Mouse (Mus musculus) megakaryocyte, embryonic 14.5 days (primary cell): ENCODE results near the gene Man2a2. TPM values are rescaled to one million over a fixed set of nuclear protein-coding genes. Genes with fewer than 3 reads are reported as not detected.
A peak's percentile ranks its signal among the peaks of the same experiment; 100 is the strongest.

Experiments
- H3K27me3 ChIP-seq: replicated peaks from 2 replicates; pipeline ENCODE3; 2012; ENCODE audit warnings: inconsistent platforms
- H3K36me3 ChIP-seq: replicated peaks from 2 replicates; pipeline ENCODE3; 2012; ENCODE audit warnings: low read length, inconsistent platforms, mixed read lengths
- H3K4me1 ChIP-seq: 2 replicates; pipeline ENCODE4 v1.6.1; 2012; ENCODE audit warnings: inconsistent platforms
- H3K4me3 ChIP-seq: replicated peaks from 2 replicates; pipeline ENCODE3; 2012; ENCODE audit warnings: moderate library complexity, mild to moderate bottlenecking, inconsistent platforms
- H3K9me3 ChIP-seq: 2 replicates; pipeline ENCODE4 v1.6.1; 2012; ENCODE audit warnings: inconsistent platforms
- FLI1 ChIP-seq: IDR thresholded peaks from 2 replicates; pipeline ENCODE4 v1.6.1; 2012; ENCODE audit warnings: low read length, inconsistent platforms, mixed read lengths
- GATA1 ChIP-seq: IDR thresholded peaks from 3 replicates; pipeline ENCODE4 v1.6.1; 2012; ENCODE audit warnings: mixed read lengths, low read length, inconsistent platforms, borderline replicate concordance
- polyA plus RNA-seq: library from polyadenylated mRNA; stranded (reverse); fragments of >175 nt; gene quantifications from 2 replicates; pipeline ENCODE4 v1.2.3, GENCODE M21; 2012; ENCODE audit warnings: low replicate concordance; ENCODE audit not compliant: insufficient read depth

Man2a2 gene
- polyA plus RNA-seq, 1 experiment = 36.1 TPM

DNA sequence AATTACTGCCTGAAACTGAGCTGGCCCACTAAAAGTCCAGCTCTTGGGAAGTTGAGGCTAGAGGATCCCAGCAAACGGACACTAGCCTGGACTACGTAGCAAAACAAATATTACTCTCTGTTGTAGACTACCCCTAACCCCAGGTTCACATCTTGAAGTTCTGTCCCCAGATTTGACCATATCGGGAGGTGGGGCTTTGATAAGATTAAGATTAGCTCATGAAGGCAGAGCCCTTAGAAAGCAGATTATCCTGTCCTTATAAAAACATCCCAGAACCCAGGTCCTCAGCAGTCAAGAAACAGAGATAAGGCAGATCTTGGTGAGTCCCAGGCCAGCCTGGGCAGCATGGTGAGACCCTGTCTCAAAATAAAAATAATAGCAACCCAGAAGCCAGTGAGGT is 991 bp upstream of the Man2a2 start:
- no peaks in the 10 kb centered on the region for H3K9me3 ChIP-seq
- TF ChIP-seq FLI1 = no peak
- TF ChIP-seq GATA1 = no peak
- H3K27me3 ChIP-seq = no peaks in the 10 kb centered on the region
- H3K4me3 ChIP-seq = no peak overlapping the region
- peaks cover 92% of the 10 kb centered on the region for H3K4me1 ChIP-seq
- H3K36me3 ChIP-seq = peaks cover 34% of the 10 kb centered on the region

DNA sequence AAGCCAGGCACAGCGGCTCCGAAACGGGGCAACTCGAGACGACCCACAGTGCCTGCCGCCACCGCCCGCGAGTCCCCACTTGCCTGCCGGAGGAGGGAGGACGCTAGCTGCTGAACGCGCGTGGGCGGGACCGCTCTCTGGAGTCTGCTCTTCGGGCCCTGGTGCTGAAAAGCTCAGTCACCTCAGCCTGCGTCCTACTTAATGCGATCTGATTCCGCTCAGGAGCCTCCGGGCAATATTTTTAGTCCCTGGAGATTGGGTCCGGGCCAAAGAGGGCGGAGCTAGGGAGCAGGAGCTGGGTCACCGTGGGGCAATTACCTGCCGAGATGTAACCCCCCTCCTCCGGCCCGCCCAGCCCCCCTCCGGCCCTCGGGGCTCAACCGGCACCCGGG is 530 bp downstream of the Man2a2 start:
- TF ChIP-seq GATA1 (no peak), FLI1 (no peak)
- H3K4me1 ChIP-seq = peaks cover 91% of the 10 kb centered on the region
- no peaks in the 10 kb centered on the region for H3K9me3 ChIP-seq
- H3K36me3 ChIP-seq = peaks cover 38% of the 10 kb centered on the region
- no peaks in the 10 kb centered on the region for H3K27me3 ChIP-seq
- H3K4me3 ChIP-seq = peak overlapping the region; percentile 97

DNA sequence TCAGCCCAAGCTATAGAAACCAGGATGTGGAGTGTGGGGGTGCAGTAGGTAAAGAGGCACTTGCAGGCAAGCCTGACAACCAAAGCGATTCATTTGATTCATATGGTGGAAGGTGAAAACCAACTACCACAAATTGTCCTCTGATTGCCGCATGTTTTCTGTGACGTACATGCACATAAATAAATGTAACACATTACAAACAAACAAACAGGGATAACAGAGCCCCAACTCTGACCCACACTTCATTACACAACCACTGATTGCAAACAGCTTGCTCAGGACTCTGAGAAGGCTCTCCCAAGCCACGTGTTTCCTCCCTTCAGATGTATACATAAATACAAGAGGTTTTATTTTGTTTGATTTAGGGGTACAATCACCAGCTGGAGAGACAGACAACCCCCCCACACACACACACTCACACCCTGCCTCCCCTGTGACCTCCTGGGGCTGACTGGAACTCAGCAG is 1.2 kb downstream of the Man2a2 start:
- H3K4me1 ChIP-seq = peaks cover 84% of the 10 kb centered on the region
- no peaks in the 10 kb centered on the region for H3K27me3 ChIP-seq
- TF ChIP-seq GATA1 = no peak
- no peak for TF ChIP-seq FLI1
- no peaks in the 10 kb centered on the region for H3K9me3 ChIP-seq
- H3K4me3 ChIP-seq = peak overlapping the region; percentile 97
- H3K36me3 ChIP-seq = peaks cover 41% of the 10 kb centered on the region

DNA sequence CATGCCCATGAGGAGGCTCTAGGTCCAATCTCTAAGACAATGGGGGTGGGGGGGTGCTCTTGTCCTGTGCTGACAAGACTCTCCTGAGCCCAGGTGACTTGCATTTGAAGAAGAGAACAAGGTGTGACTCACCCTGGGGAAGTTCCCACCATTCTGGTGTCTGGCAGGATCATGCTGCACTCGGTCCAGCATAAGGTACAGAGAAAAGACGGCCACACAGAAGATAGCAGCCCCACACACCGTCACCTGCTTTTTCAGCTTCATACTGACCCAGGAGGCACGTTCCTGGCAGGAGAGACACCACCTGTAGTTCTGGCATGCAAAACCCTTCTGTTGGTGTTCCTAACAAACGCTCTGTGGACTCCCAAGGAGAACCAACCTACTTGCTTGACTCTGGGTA is 1.7 kb downstream of the Man2a2 start:
- Histone ChIP-seq H3K4me1 (peaks cover 79% of the 10 kb centered on the region), H3K36me3 (peaks cover 46% of the 10 kb centered on the region), H3K9me3 (no peaks in the 10 kb centered on the region), H3K27me3 (no peaks in the 10 kb centered on the region), H3K4me3 (peak overlapping the region; percentile 97)
- TF ChIP-seq FLI1 = no peak
- no peak for TF ChIP-seq GATA1

DNA sequence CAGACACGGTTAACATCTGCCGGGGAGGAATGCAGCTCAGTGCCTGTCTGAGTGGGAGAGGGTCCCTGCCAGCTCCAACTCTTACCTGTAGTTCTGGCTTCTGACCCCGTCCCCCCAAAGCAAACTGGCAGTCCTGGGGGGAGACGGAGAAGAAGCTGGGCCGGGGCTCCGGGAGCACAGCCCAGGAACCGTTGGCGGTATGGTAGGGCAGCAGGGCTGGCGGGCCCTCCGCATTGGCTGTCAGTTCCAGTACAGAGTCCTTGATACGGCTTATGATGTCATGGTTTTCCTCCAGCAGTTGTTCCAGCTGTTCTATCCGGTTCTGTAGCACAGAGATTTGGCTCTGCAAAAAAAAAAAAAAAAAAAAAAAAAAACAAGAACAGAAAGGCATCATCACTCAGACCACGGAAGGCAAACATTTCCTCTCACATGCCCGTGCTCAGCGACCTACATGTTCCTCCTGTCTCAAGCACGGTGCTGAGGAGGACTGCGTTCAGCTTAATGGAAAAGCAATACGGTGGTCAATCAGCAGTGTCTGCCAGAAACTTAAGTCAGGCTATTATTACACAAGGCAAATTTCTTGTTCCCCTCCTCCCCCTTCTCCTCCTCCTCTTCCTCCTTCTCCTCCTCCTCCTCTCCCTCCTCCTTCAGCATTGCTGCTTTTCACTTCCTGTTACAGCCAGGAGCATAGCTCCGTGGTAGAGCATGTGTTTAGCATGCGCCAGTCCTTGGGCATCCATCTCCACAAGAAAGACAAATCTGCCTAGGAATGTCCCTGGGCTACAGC is 2.3 kb downstream of the Man2a2 start:
- Histone ChIP-seq H3K4me1 (peaks cover 76% of the 10 kb centered on the region), H3K4me3 (peak overlapping the region; percentile 97), H3K36me3 (peaks cover 52% of the 10 kb centered on the region), H3K9me3 (no peaks in the 10 kb centered on the region), H3K27me3 (no peaks in the 10 kb centered on the region)
- TF ChIP-seq GATA1 (0 out of 3 replicates have a peak, but pooled peaks have one; percentile 6), FLI1 (no peak)

DNA sequence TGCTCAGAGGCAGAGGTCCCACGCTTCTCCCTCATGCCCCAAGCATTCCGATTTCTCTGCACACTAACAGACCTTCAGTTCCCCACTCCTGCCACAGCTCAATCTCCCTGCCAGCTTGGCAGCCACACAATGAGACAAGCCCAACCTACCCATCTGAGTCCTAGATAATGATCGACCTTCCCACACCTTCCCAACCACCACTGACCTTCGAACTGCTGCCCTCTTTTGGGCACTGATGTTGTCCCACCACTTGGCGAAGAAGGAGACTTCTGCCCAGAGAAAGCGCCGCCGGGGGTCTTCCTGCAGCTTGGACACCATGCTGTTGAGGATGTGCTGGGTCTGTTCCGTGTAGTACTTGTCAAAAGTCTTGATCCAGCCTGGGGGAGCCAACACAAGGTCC is 3.2 kb downstream of the Man2a2 start:
- TF ChIP-seq FLI1 = no peak
- no peak for TF ChIP-seq GATA1
- Histone ChIP-seq H3K4me1 (peaks cover 72% of the 10 kb centered on the region), H3K27me3 (no peaks in the 10 kb centered on the region), H3K9me3 (no peaks in the 10 kb centered on the region), H3K4me3 (peak overlapping the region; percentile 80), H3K36me3 (peaks cover 60% of the 10 kb centered on the region)

DNA sequence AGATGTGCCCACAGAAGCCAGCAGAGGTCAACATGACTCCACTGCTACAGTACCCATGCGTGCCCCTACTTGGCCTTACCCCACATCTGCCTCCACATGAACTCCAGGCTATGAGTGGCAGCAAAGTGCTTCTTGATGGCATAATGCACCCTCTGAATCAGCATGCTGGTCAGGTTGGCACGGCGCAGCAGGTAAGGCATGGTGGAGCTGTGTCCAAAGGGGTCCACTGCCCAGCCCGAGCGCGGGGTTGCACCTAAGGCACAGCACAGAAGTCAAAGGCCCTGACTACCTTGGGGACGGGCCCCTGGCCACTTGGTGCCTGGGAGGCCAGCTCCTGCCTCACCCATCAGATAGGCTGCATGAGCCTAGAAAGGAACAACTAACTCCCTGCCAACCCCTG is 3.9 kb downstream of the Man2a2 start:
- Histone ChIP-seq H3K36me3 (peaks cover 68% of the 10 kb centered on the region), H3K4me1 (peaks cover 72% of the 10 kb centered on the region), H3K27me3 (no peaks in the 10 kb centered on the region), H3K4me3 (peak overlapping the region; percentile 26), H3K9me3 (no peaks in the 10 kb centered on the region)
- TF ChIP-seq GATA1 (no peak), FLI1 (no peak)

DNA sequence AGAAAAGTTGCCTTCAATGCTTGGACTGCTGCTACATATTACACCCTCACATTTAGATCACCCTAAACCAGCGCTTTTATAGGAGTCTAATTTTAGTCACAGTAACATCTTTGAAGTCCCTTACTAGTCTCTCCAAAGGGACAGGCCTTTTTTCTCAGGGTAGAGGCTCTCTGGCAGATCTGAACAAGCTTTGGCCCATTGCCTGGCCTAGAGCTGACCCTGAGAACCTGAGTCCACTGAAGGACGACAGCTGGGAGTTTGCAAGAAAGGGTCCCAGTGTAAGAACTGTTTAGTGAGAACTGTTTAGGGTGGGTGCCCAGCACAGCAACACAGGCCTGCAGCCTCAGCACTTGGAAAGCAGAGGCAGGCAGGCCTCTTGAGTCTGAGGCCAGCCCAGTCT is 5.4 kb downstream of the Man2a2 start:
- Histone ChIP-seq H3K36me3 (peaks cover 83% of the 10 kb centered on the region), H3K4me3 (no peak overlapping the region), H3K27me3 (no peaks in the 10 kb centered on the region), H3K4me1 (peaks cover 71% of the 10 kb centered on the region), H3K9me3 (no peaks in the 10 kb centered on the region)
- no peak for TF ChIP-seq GATA1
- no peak for TF ChIP-seq FLI1

DNA sequence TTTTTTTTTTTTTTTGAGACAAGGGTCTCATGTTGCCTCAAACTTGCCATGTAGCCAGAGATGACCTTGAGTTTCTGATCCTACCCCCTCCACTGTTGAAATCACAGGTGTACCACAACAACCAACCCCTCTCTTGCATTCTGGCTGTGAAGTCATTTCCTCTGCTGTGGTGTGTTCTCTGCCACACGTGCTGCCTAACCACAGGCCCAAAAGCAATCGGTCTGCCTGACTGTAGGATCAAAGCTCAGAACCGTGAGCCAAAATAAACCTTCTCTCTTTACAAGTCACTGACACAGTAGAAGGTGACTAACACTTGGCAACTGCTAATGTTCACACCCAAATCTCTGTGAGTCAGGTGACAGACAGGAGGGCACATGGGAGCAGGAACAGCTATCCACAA is 10.7 kb downstream of the Man2a2 start:
- no peak for TF ChIP-seq GATA1
- no peak for TF ChIP-seq FLI1
- Histone ChIP-seq H3K4me3 (no peak overlapping the region), H3K27me3 (no peaks in the 10 kb centered on the region), H3K36me3 (peaks cover 97% of the 10 kb centered on the region), H3K4me1 (peaks cover 66% of the 10 kb centered on the region), H3K9me3 (no peaks in the 10 kb centered on the region)

DNA sequence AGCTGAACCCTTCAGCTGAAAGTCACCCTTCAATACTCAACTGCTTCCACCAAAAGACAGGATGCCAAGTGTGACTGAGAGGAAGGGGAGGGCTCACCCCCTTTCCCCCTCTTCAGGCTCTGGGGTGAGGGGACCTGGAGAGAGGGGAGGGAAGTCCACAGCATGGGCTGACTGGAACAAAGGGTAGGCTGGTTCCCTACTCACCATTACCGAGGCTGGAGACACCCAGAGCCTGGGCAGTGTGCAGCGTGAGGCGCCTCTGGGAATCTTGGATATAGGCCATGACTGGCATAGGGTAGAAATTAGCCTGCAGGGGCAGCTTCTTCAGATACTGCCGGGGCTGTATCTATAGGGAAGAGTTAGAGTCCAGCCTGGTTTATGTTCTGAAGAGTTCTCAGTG is 13.1 kb downstream of the Man2a2 start:
- H3K36me3 ChIP-seq = peaks cover 97% of the 10 kb centered on the region
- no peaks in the 10 kb centered on the region for H3K9me3 ChIP-seq
- H3K27me3 ChIP-seq = no peaks in the 10 kb centered on the region
- TF ChIP-seq FLI1 (no peak), GATA1 (no peak)
- no peak overlapping the region for H3K4me3 ChIP-seq
- H3K4me1 ChIP-seq = peaks cover 72% of the 10 kb centered on the region
